Mouse (Mus musculus) forebrain, embryonic 14.5 days (tissue): Measurements from ENCODE around the gene Casd1. TPM values are rescaled to one million over a fixed set of nuclear protein-coding genes. Genes with fewer than 3 reads are reported as not detected.

Experiments used
- ATAC-seq: fragments of 200-750 bp; cut with Nextera tagmentation; 2 replicates; pipeline ENCODE4 v1.8.0; 2017; ENCODE audit warnings: mild to moderate bottlenecking, moderate library complexity
- DNase-seq: peaks from one replicate; pipeline ENCODE4 v3.0.0-alpha.2; 2015; ENCODE audit warnings: low spot score
- H3K27ac ChIP-seq: fragments of 300-500 bp; sonication (generic); 2 replicates; pipeline ENCODE4 v1.5.1; 2014; ENCODE audit warnings: low read depth, mild to moderate bottlenecking, control low read depth, low read length, moderate library complexity
- H3K27me3 ChIP-seq: fragments of 300-500 bp; sonication (generic); replicated peaks from 2 replicates; pipeline ENCODE4 v1.6.1; 2014; ENCODE audit warnings: low read length, control low read depth, mixed read lengths; ENCODE audit not compliant: control insufficient read depth, insufficient read depth
- H3K36me3 ChIP-seq: fragments of 300-500 bp; sonication (generic); 2 replicates; pipeline ENCODE4 v1.6.1; 2014; ENCODE audit warnings: low read length, control low read depth; ENCODE audit not compliant: control insufficient read depth, insufficient read depth
- H3K4me1 ChIP-seq: fragments of 300-500 bp; sonication (generic); 2 replicates; pipeline ENCODE4 v1.6.1; 2014; ENCODE audit warnings: antibody characterized with exemption, low read length, control low read depth; ENCODE audit not compliant: control insufficient read depth, insufficient read depth
- H3K4me2 ChIP-seq: fragments of 300-500 bp; sonication (generic); 2 replicates; pipeline ENCODE4 v1.6.1; 2014; ENCODE audit warnings: mild to moderate bottlenecking, control low read depth, low read length
- H3K4me3 ChIP-seq: fragments of 300-500 bp; sonication (generic); 2 replicates; pipeline ENCODE4 v1.5.1; 2014; ENCODE audit warnings: low read depth, low read length, control low read depth
- H3K9ac ChIP-seq: fragments of 300-500 bp; sonication (generic); 2 replicates; pipeline ENCODE4 v1.6.1; 2014; ENCODE audit warnings: mild to moderate bottlenecking, low read length, control low read depth, moderate library complexity
- H3K9me3 ChIP-seq: fragments of 300-500 bp; sonication (generic); replicated peaks from 2 replicates; pipeline ENCODE4 v1.6.1; 2016; ENCODE audit warnings: low read length, control low read depth, mixed read lengths; ENCODE audit not compliant: control insufficient read depth
- WGBS: fragments of 180-500 bp; shearing (Covaris S2); extraction: QIAGEN DNeasy Blood & Tissue Kit; methylation state at CpG from one replicate; pipeline ENCODE4 v1.1.7; 2014; 5-methylcytosine and 5-hydroxymethylcytosine counted together
- polyA plus RNA-seq: library from polyadenylated mRNA; unstranded; fragments of >200 nt; fragmentation: Nextera tagmentation; extraction: Ambion mirVana; gene quantifications from 2 replicates; pipeline ENCODE4 v1.2.1, GENCODE M21; 2014

Casd1 gene
- polyA plus RNA-seq, result 41.8 and 43.5 TPM in 2 replicates

DNA sequence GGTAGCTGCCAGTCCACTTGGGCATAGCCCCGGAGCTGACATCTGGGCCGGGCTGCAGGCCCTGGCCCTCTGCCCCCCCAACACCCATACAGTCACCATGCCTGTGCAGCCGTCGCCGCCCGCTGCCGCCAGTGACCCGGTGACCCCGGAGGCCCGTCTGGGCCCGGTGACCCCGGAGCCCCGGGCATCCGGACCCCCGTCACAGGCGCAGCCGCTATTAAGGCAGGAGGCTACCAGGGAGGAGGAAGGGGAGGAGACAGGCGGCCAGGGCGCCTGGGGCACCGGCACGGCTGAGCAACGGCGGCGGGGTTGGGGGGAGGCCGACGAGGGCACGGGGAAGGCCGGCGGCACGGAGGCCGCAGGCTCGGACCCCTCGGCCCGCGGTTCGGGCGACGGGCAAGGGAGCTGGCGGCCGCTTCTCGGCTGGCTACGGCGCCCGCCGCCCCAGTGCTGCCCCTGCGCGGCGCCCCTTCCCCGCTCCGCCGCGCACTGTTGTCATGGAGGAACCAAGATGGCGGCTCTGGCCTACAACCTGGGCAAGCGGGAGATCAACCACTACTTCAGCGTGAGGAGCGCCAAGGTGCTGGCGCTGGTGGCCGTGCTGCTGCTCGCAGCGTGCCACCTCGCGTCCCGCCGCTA is at the start of gene Casd1:
Gene Casd1 (plus strand): TSS at position 182 of the 639 bp plus-strand sequence.
- Histone ChIP-seq H3K4me2 (peak within 1 kb of the TSS; percentile 91), H3K27me3 (no peaks in the 10 kb centered on the region), H3K4me1 (peaks cover 23% of the 10 kb centered on the region), H3K27ac (peak within 1 kb of the TSS; percentile 95), H3K36me3 (no peaks in the 10 kb centered on the region), H3K9me3 (no peaks in the 10 kb centered on the region), H3K9ac (peak within 1 kb of the TSS; percentile 96), H3K4me3 (peak within 1 kb of the TSS; percentile 70)
- 1% methylated on average over 42 of the region's 64 CpGs for whole genome bisulfite sequencing
- ATAC-seq (peak; percentile 91), DNase-seq (peak; percentile 78)

- no peak for ATAC-seq
- no peak overlapping the region for H3K4me3 ChIP-seq
- H3K4me2 ChIP-seq, result no peak overlapping the region
- H3K4me1 ChIP-seq, result peaks cover 6% of the 10 kb centered on the region; the same call in 1 of the 2 replicates
- H3K9me3 ChIP-seq, result no peaks in the 10 kb centered on the region
- no peak overlapping the region for H3K9ac ChIP-seq
- 83% methylated on average over 6 of the region's 6 CpGs for WGBS
- DNase-seq, result no peak
- H3K27ac ChIP-seq, result no peak overlapping the region
- H3K36me3 ChIP-seq, result no peaks in the 10 kb centered on the region
- H3K27me3 ChIP-seq, result no peaks in the 10 kb centered on the region
These were observed 45.3 kb upstream of the Casd1 start for GRCm38 (mm10) chr6:4555366-4555765.

DNA sequence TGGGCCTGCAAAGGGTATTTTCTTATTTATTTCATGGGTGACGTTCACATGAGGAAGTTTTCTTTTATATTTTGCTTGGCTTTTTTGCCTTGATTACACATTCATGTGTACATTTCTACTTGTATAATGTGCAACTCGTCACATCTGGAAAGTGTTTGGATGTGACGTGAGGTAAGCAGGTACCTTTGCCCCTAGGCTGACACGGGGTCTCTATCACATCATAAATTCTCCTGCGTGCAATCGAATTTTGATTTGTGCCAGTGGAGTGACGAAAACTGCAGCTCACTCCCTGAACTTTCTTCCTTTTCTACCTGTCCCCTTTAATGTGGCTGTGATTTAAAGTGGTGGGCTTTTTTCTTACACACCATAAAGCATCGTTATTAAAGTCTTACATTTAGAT is 43.6 kb upstream of the Casd1 start:
- no peak overlapping the region for H3K27ac ChIP-seq
- no peak overlapping the region for H3K4me2 ChIP-seq
- no peak overlapping the region for H3K9ac ChIP-seq
- no peak overlapping the region for H3K4me3 ChIP-seq
- ATAC-seq (no peak), DNase-seq (no peak)
- 79% methylated on average over 8 of the region's 8 CpGs for WGBS
- peaks cover 9% of the 10 kb centered on the region; the same call in 1 of the 2 replicates for H3K4me1 ChIP-seq
- no peaks in the 10 kb centered on the region for H3K36me3 ChIP-seq
- H3K27me3 ChIP-seq, result no peaks in the 10 kb centered on the region
- no peaks in the 10 kb centered on the region for H3K9me3 ChIP-seq

GRCm38 (mm10) chr6:4557678-4558077 is 43.0 kb upstream of the Casd1 start:
- ATAC-seq (peak; percentile 79), DNase-seq (peak; percentile 74)
- WGBS, result 11% methylated on average over 7 of the region's 7 CpGs
- H3K36me3 ChIP-seq, result no peaks in the 10 kb centered on the region
- H3K4me3 ChIP-seq, result no peak overlapping the region
- H3K4me2 ChIP-seq, result no peak overlapping the region
- H3K9me3 ChIP-seq, result no peaks in the 10 kb centered on the region
- H3K27ac ChIP-seq, result no peak overlapping the region
- H3K27me3 ChIP-seq, result no peaks in the 10 kb centered on the region
- no peak overlapping the region for H3K9ac ChIP-seq
- H3K4me1 ChIP-seq, result peaks cover 9% of the 10 kb centered on the region; the same call in 1 of the 2 replicates

DNA sequence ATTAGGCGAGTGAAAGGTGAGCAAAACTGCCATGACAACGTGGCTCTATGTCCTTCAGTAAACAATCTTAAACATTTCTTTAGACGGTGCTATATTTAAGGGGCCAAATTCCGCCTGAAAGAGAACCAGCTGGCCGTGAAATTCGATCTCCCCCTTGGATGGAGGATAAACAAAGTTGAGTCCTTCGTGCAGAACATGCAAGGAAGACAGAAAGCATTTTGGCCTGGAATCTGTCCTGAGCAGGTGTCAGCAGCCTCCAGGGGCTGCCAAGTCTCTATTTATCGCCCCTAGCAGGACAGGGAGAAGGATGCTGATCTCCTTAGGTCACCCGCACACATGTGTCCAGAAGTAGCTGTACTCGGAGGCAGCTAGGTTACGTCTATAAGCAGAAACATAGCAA is 39.5 kb upstream of the Casd1 start:
- 18% methylated on average over 11 of the region's 11 CpGs for WGBS
- H3K27me3 ChIP-seq, result no peaks in the 10 kb centered on the region

GRCm38 (mm10) chr6:4561621-4562020 is 39.0 kb upstream of the Casd1 start:
- H3K9ac ChIP-seq, result no peak overlapping the region
- H3K4me1 ChIP-seq, result peaks cover 4% of the 10 kb centered on the region; the same call in 1 of the 2 replicates
- DNase-seq (no peak), ATAC-seq (no peak)
- no peaks in the 10 kb centered on the region for H3K27me3 ChIP-seq
- H3K4me2 ChIP-seq, result no peak overlapping the region
- H3K9me3 ChIP-seq, result no peaks in the 10 kb centered on the region
- no peaks in the 10 kb centered on the region for H3K36me3 ChIP-seq
- H3K4me3 ChIP-seq, result no peak overlapping the region
- no peak overlapping the region for H3K27ac ChIP-seq

More for the DNA sequence above, 39.5 kb upstream of the Casd1 start:
- H3K4me1 ChIP-seq, result peaks cover 4% of the 10 kb centered on the region; the same call in 1 of the 2 replicates
- H3K27ac ChIP-seq, result no peak overlapping the region
- DNase-seq (no peak), ATAC-seq (peak; percentile 28; the same call in 1 of the 2 replicates)
- no peak overlapping the region for H3K9ac ChIP-seq
- no peaks in the 10 kb centered on the region for H3K36me3 ChIP-seq
- H3K4me2 ChIP-seq, result no peak overlapping the region
- H3K4me3 ChIP-seq, result no peak overlapping the region
- no peaks in the 10 kb centered on the region for H3K9me3 ChIP-seq

- no peak overlapping the region for H3K27ac ChIP-seq
- ATAC-seq, result no peak
- H3K4me3 ChIP-seq, result no peak overlapping the region
- 71% methylated on average over 1 of the region's 1 CpGs for WGBS
- no peak overlapping the region for H3K9ac ChIP-seq
- H3K4me1 ChIP-seq, result peaks cover 4% of the 10 kb centered on the region; the same call in 1 of the 2 replicates
- H3K27me3 ChIP-seq, result no peaks in the 10 kb centered on the region
- no peaks in the 10 kb centered on the region for H3K36me3 ChIP-seq
- no peaks in the 10 kb centered on the region for H3K9me3 ChIP-seq
- H3K4me2 ChIP-seq, result no peak overlapping the region
- no peak for DNase-seq
These were observed 38.2 kb upstream of the Casd1 start for GRCm38 (mm10) chr6:4562401-4562800.

GRCm38 (mm10) chr6:4563477-4563876 is 37.2 kb upstream of the Casd1 start:
- Histone ChIP-seq H3K4me1 (peaks cover 4% of the 10 kb centered on the region; the same call in 1 of the 2 replicates), H3K27ac (no peak overlapping the region), H3K36me3 (no peaks in the 10 kb centered on the region), H3K4me3 (no peak overlapping the region), H3K27me3 (no peaks in the 10 kb centered on the region), H3K9ac (no peak overlapping the region), H3K9me3 (no peaks in the 10 kb centered on the region), H3K4me2 (no peak overlapping the region)
- 89% methylated on average over 5 of the region's 5 CpGs for WGBS
- DNase-seq, result no peak
- no peak for ATAC-seq

GRCm38 (mm10) chr6:4570412-4570811 is 30.2 kb upstream of the Casd1 start:
- WGBS, result 88% methylated on average over 4 of the region's 4 CpGs
- ATAC-seq, result no peak
- H3K4me3 ChIP-seq, result no peak overlapping the region

More at GRCm38 (mm10) chr6:4570412-4570811, 30.2 kb upstream of the Casd1 start:
- H3K27ac ChIP-seq, result no peak overlapping the region
- no peak overlapping the region for H3K9ac ChIP-seq
- H3K4me2 ChIP-seq, result no peak overlapping the region
- DNase-seq, result no peak
- H3K4me1 ChIP-seq, result no peaks in the 10 kb centered on the region
- no peaks in the 10 kb centered on the region for H3K27me3 ChIP-seq
- no peaks in the 10 kb centered on the region for H3K36me3 ChIP-seq
- no peaks in the 10 kb centered on the region for H3K9me3 ChIP-seq
